8 mouse cellular contexts compared by ENCODE assay signal in the genomic region with DNA sequence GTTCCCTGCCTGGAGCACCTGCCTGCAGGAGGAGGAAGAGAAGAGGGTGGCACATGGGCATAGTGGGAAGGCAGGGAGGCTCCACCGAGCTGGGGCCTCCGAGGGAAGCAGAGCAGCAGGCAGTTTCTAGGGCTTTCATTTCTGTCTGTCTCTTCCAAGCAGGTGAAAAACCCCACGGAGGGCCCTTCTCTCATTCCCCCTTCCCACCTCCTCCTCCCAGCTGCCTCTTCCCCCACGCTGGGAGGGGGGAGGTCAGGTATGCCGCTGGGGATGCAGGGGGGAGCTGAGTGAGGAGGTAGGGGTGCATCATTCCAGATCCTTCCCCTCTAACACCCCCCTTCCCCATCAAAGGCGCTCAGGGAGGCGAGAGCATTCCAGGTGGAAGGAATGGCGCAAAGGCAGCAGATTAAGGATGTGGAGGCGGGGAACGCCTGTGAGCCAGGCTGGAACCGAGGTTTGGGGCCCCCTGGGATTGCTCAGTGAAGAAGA. TPM values are rescaled to one million over a fixed set of nuclear protein-coding genes. Genes with fewer than 3 reads are reported as not detected.
DNase-seq lines count a peak whose midpoint lies in the region; ATAC-seq and TF ChIP-seq lines count a peak whose summit lies in the region.

No protein-coding gene starts in this region.

- DNase-seq in layer of hippocampus, adult 2 months (ENCODE audit: low spot score in 2 of 2), result peak in 1 of 2 experiments; percentile 13
- DNase-seq in layer of hippocampus, postnatal 25 days (ENCODE audit: extremely low spot score in 1 of 2, low spot score in 1 of 2), result no peak
- DNase-seq in embryonic facial prominence, embryonic 10.5 days (ENCODE audit: low spot score), result peak; percentile 23
- no peak for DNase-seq in hindbrain, embryonic 11.5 days (ENCODE audit: low spot score)
- no peak for DNase-seq in urinary bladder, postnatal 36 days (ENCODE audit: low spot score in 2 of 2)
- no peak for DNase-seq in cerebellum, adult 2 months

- no peak for ATAC-seq in hindbrain, embryonic 11.5 days (ENCODE audit: low FRiP score)
- no peak for ATAC-seq in neural tube, embryonic 15.5 days (ENCODE audit: low FRiP score)
- ATAC-seq in cerebellum, adult (ENCODE audit: insufficient number of reproducible peaks, low FRiP score, low TSS enrichment), result no peak

- H3K4me3 ChIP-seq in layer of hippocampus, adult 2 months, result no peak overlapping the region
- peak overlapping the region; percentile 30; the same call in 1 of the 2 replicates for H3K4me3 ChIP-seq in embryonic facial prominence, embryonic 10.5 days
- H3K4me3 ChIP-seq in hindbrain, embryonic 11.5 days (ENCODE audit: low read depth, low read length), result no peak overlapping the region
- no peak overlapping the region for H3K4me3 ChIP-seq in neural tube, embryonic 15.5 days (replicated peaks)
- no peak overlapping the region for H3K4me3 ChIP-seq in cerebellum, adult 2 months (replicated peaks; ENCODE audit: insufficient read depth, low read depth, low read length)

- H3K36me3 ChIP-seq in embryonic facial prominence, embryonic 10.5 days (replicated peaks), result no peaks in the 10 kb centered on the region
- no peaks in the 10 kb centered on the region for H3K36me3 ChIP-seq in hindbrain, embryonic 11.5 days (ENCODE audit: control insufficient read depth, insufficient read depth, low read length)
- no peaks in the 10 kb centered on the region for H3K36me3 ChIP-seq in neural tube, embryonic 15.5 days

- H3K9ac ChIP-seq in hindbrain, embryonic 11.5 days (ENCODE audit: low read depth, low read length), result 0 out of 2 replicates have a peak overlapping the region, but pooled peaks have one; percentile 2
- no peak overlapping the region for H3K9ac ChIP-seq in neural tube, embryonic 15.5 days (replicated peaks)

- peaks cover 57% of the 10 kb centered on the region for H3K4me1 ChIP-seq in embryonic facial prominence, embryonic 10.5 days
- H3K4me1 ChIP-seq in hindbrain, embryonic 11.5 days (replicated peaks; ENCODE audit: control insufficient read depth, insufficient read depth, low read length), result peaks cover 2% of the 10 kb centered on the region; the same call in 1 of the 2 replicates
- H3K4me1 ChIP-seq in neural tube, embryonic 15.5 days, result peaks cover 23% of the 10 kb centered on the region
- peaks cover 11% of the 10 kb centered on the region for H3K4me1 ChIP-seq in cerebellum, adult 2 months (ENCODE audit: control insufficient read depth, insufficient read depth, low read length)

- WGBS in embryonic facial prominence, embryonic 10.5 days, result 8% methylated on average over 11 of the region's 11 CpGs
- 14% methylated on average over 11 of the region's 11 CpGs for WGBS in hindbrain, embryonic 11.5 days
- 9% methylated on average over 10 of the region's 11 CpGs for WGBS in neural tube, embryonic 15.5 days
- 34% methylated on average over 11 of the region's 11 CpGs for WGBS in cerebellum, adult 2 months

- H3K27me3 ChIP-seq in embryonic facial prominence, embryonic 10.5 days (replicated peaks; ENCODE audit: low read depth, poor library complexity, severe bottlenecking), result no peaks in the 10 kb centered on the region
- H3K27me3 ChIP-seq in hindbrain, embryonic 11.5 days (ENCODE audit: control insufficient read depth, insufficient read depth, low read length), result no peaks in the 10 kb centered on the region
- no peaks in the 10 kb centered on the region for H3K27me3 ChIP-seq in neural tube, embryonic 15.5 days (replicated peaks)
- no peaks in the 10 kb centered on the region for H3K27me3 ChIP-seq in cerebellum, adult 2 months (ENCODE audit: control insufficient read depth, insufficient read depth, low read length)

- no peaks in the 10 kb centered on the region; the same call in 1 of the 2 replicates for H3K9me3 ChIP-seq in embryonic facial prominence, embryonic 10.5 days
- H3K9me3 ChIP-seq in hindbrain, embryonic 11.5 days (ENCODE audit: control insufficient read depth, low read length), result no peaks in the 10 kb centered on the region
- no peaks in the 10 kb centered on the region for H3K9me3 ChIP-seq in neural tube, embryonic 15.5 days (replicated peaks)

- TF ChIP-seq POLR2A in cerebellum, adult 2 months (IDR thresholded peaks at IDR 0.05; ENCODE audit: borderline replicate concordance, insufficient read depth, low read length), result no peak

- no peak overlapping the region for H3K4me2 ChIP-seq in hindbrain, embryonic 11.5 days (replicated peaks; ENCODE audit: low read depth, low read length)
- peak overlapping the region; percentile 30 for H3K4me2 ChIP-seq in neural tube, embryonic 15.5 days

- peak overlapping the region; percentile 62; the same call in 1 of the 2 replicates for H3K27ac ChIP-seq in layer of hippocampus, adult 2 months
- peak overlapping the region; percentile 72 for H3K27ac ChIP-seq in embryonic facial prominence, embryonic 10.5 days (replicated peaks)
- no peak overlapping the region for H3K27ac ChIP-seq in hindbrain, embryonic 11.5 days (ENCODE audit: low read depth, low read length)
- peak overlapping the region; percentile 63 for H3K27ac ChIP-seq in neural tube, embryonic 15.5 days (replicated peaks)
- H3K27ac ChIP-seq in cerebellum, adult 2 months (ENCODE audit: insufficient read depth, low read length), result no peak overlapping the region

- TF ChIP-seq CTCF in layer of hippocampus, adult 2 months (conservative IDR thresholded peaks at IDR 0.05), result no peak
- no peak for TF ChIP-seq CTCF in cerebellum, adult 2 months (IDR thresholded peaks at IDR 0.05; ENCODE audit: borderline replicate concordance, insufficient read depth, low read depth, low read length)

RNA-seq across cellular contexts. Expression of a gene that starts 9.4 kb away (rescaled TPM):
- total RNA-seq in layer of hippocampus, adult 2 months (2021), result 10 to 100 TPM; 32.0 to 33.1 TPM
- total RNA-seq in layer of hippocampus, postnatal 25 days (2021), result 10 to 100 TPM; 28.9 to 32.8 TPM
- 66.7 and 73.0 TPM in 2 replicates for polyA plus RNA-seq in embryonic facial prominence, embryonic 10.5 days (2016; fragmentation: Nextera tagmentation; extraction: Ambion mirVana)
- polyA plus RNA-seq in hindbrain, embryonic 11.5 days (2014; fragmentation: Nextera tagmentation; extraction: Ambion mirVana), result 34.6 and 58.4 TPM in 2 replicates
- polyA plus RNA-seq in neural tube, embryonic 15.5 days (2015; fragmentation: Nextera tagmentation; extraction: Ambion mirVana), result 22.2 and 45.6 TPM in 2 replicates
- 15.0 and 16.3 TPM in 2 replicates for polyA plus RNA-seq in cerebellum, adult 2 months (2012; rRNA removed)

Comparison
In these comparisons a context has a peak if more than half of its experiments do, and no peak if none do; other contexts are left out.
1. H3K27ac ChIP-seq: peak in layer of hippocampus, adult 2 months (single experiment), embryonic facial prominence, embryonic 10.5 days (single experiment) and neural tube, embryonic 15.5 days (single experiment); none in hindbrain, embryonic 11.5 days (single experiment) and cerebellum, adult 2 months (single experiment).